Mouse (Mus musculus) T-helper 17 cell (primary cell): ENCODE results near the gene C1qtnf1.

Experiments used
- in situ Hi-C, 2 experiments: fragments of 300-600 bp; cut with MboI, MseI; formaldehyde crosslinking; loops; 1 replicate in 1 of 2; 2 replicates in 1 of 2; pipeline ENCODE4 v1.15.1; 2025; ENCODE audit warnings: high pct_unique_total_duplicates in 2 of 2

C1qtnf1 gene

GRCm38 (mm10) chr11:118473161-118473560, 45.2 kb downstream of the C1qtnf1 start:
- in situ Hi-C loops: no loop called here

- in situ Hi-C loops: no loop called here
Measured at GRCm38 (mm10) chr11:118473842-118474500, 46.0 kb downstream of the C1qtnf1 start.

- in situ Hi-C loops: no loop called here
Measured at GRCm38 (mm10) chr11:118475496-118476083, 47.6 kb downstream of the C1qtnf1 start.

- in situ Hi-C loops: no loop called here
Measured at GRCm38 (mm10) chr11:118476396-118477373, 48.7 kb downstream of the C1qtnf1 start, which contains the start of gene Engase. Gene Engase (plus strand): TSS chr11:118476829.

- in situ Hi-C loops: loop anchor here in 1 of 2 experiments (5.0 kb wide), 1 partner anchor 32 kb away; no protein-coding TSS in a partner anchor
Measured at GRCm38 (mm10) chr11:118479776-118480175, 51.8 kb downstream of the C1qtnf1 start.

- in situ Hi-C loops: loop anchor here in 1 of 2 experiments (5.0 kb wide), 1 partner anchor 34 kb away; no protein-coding TSS in a partner anchor
Measured at GRCm38 (mm10) chr11:118481231-118481630, 53.2 kb downstream of the C1qtnf1 start.

GRCm38 (mm10) chr11:118481751-118482150, 53.7 kb downstream of the C1qtnf1 start:
- in situ Hi-C loops: loop anchor here in 1 of 2 experiments (5.0 kb wide), 1 partner anchor 34 kb away; no protein-coding TSS in a partner anchor

GRCm38 (mm10) chr11:118484169-118484568, 56.2 kb downstream of the C1qtnf1 start:
- in situ Hi-C loops: loop anchor here in 1 of 2 experiments (5.0 kb wide), 1 partner anchor 37 kb away; no protein-coding TSS in a partner anchor

- in situ Hi-C loops: loop anchor here in 1 of 2 experiments (5.0 kb wide), 1 partner anchor 38 kb away; no protein-coding TSS in a partner anchor
Measured at GRCm38 (mm10) chr11:118485338-118485737, 57.3 kb downstream of the C1qtnf1 start.

GRCm38 (mm10) chr11:118485780-118486179, 57.8 kb downstream of the C1qtnf1 start:
- in situ Hi-C loops: loop anchor here in 1 of 2 experiments (5.0 kb wide), 1 partner anchor 38 kb away; no protein-coding TSS in a partner anchor

GRCm38 (mm10) chr11:118486281-118486680, 58.3 kb downstream of the C1qtnf1 start:
- in situ Hi-C loops: loop anchor here in 1 of 2 experiments (5.0 kb wide), 1 partner anchor 39 kb away; no protein-coding TSS in a partner anchor

GRCm38 (mm10) chr11:118486881-118487772, 59.1 kb downstream of the C1qtnf1 start:
- in situ Hi-C loops: loop anchor here in 1 of 2 experiments (5.0 kb wide), 1 partner anchor 40 kb away; no protein-coding TSS in a partner anchor

GRCm38 (mm10) chr11:118488191-118488906, 60.3 kb downstream of the C1qtnf1 start:
- in situ Hi-C loops: loop anchor here in 1 of 2 experiments (5.0 kb wide), 1 partner anchor 41 kb away; no protein-coding TSS in a partner anchor

GRCm38 (mm10) chr11:118488907-118489270, 60.9 kb downstream of the C1qtnf1 start:
- in situ Hi-C loops: loop anchor here in 1 of 2 experiments (5.0 kb wide), 1 partner anchor 42 kb away; no protein-coding TSS in a partner anchor

- in situ Hi-C loops: no loop called here
Measured at GRCm38 (mm10) chr11:118490566-118491218, 62.7 kb downstream of the C1qtnf1 start.

GRCm38 (mm10) chr11:118491230-118491629, 63.2 kb downstream of the C1qtnf1 start:
- in situ Hi-C loops: no loop called here

- in situ Hi-C loops: no loop called here
Measured at GRCm38 (mm10) chr11:118493458-118493857, 65.5 kb downstream of the C1qtnf1 start.

GRCm38 (mm10) chr11:118494001-118494737, 66.2 kb downstream of the C1qtnf1 start:
- in situ Hi-C loops: no loop called here
